Mouse (Mus musculus): ENCODE measurements around the gene Rpf1.

The Rpf1 gene

GRCm38 (mm10) chr3:146520798-146521651 lies at the start of gene Rpf1:
Rpf1 (minus strand) TSS chr3:146521429.
- DNase-seq, result peak; percentile 91

DNA sequence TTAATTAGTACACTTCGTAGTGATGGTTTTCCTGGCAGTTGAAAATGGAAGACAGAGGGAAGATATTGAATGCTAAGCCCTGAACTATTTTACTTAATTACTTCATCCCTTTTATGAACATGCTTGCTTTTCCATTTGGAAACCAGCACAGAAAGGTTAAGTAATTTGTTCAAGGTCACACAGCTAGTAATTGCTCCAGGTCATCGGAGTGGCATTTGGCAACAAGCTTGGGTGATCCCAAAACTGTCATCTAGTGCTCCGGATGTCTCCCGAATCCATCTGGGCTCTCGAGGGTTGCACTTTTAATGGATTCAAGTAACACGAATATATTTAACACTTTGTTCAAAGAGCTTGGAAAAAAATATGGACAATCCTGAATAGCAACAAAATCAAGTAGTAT lies 49.7 kb upstream of the Rpf1 start:
- DNase-seq, result no peak

DNA sequence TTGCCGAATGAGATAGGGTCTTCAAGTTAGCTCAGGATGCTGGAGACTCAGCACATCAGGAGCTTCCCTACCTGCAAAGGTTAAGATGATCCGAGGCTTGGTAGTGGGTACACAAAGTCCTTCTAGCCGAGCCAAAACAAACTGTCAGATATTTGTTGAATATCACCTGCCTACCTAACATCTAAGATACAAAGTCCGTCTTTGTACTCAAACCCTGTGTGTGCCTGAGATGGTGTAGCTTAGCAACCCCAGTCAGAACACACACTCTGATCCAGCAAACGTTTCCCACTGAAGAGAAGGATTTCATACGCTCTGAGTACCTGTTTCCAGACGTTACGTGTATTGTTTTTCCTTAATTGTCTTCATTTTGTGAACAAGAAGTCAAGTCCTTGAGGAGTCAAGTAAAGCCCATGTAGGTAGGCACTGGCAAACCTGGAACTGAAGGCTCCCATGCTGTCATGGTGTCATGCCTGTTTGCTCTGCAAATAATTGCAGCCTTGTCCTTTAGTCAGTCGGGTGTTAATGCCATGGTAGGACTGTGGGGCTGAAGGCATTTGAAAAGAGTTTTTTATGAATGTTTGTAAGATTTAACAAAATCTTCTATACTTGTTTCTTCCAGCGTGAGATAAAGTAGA lies 49.0 kb upstream of the Rpf1 start, which contains the start of gene Uox:
Uox (plus strand) TSS at position 279 of the 635 bp plus-strand sequence.
- no peak for DNase-seq

GRCm38 (mm10) chr3:146569594-146569993 lies 48.4 kb upstream of the Rpf1 start:
- DNase-seq, result no peak

DNA sequence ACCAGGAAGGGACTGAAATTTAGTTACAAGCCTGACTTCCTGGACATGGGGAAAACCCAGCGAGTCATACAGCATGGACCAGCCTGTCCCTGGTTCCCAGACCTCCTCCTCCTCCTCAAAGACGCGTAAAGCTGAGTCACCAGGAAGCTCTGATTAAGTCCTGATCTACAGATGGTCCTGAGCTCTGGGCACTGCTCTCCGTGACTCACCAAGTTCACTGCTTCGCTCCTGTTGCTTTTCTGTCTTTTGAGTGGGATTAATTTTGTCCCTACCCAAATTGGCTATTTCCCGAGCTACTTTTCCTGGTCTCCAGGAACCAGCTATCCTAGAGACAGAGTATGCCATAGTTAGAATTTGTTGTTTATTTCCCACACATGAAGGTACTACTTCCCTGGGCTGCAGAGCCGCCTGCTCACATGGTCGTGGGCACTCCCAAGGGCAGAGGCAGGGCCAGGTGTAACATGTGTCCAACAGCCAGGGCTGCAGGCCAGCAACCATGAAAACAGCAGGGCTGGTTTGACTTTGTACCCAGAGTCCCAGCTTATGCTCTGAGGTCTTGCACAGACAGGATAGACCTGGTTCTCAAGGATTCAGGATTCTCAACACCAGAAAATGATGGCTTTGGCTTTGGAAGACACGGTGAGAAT lies 46.8 kb upstream of the Rpf1 start:
- DNase-seq, result no peak

DNA sequence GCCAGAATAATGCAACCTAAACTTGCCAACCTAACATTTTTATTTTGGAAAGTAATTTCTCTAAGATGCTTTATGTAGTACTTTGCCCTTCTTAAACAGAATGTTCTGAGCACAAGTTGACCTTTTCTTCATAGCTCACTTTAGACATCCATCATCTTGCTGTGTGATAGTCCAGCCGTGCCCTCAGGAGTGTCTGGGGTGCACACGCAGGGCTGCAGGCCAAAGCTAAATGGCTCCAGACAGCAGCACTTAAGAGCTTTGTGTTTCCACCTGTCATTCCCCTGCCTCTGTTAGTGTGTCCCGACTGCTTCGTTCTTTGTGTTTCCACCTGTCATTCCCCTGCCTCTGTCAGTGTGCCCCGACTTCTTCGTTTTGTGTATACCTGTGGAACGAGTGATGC lies 46.1 kb upstream of the Rpf1 start:
- DNase-seq, result no peak

DNA sequence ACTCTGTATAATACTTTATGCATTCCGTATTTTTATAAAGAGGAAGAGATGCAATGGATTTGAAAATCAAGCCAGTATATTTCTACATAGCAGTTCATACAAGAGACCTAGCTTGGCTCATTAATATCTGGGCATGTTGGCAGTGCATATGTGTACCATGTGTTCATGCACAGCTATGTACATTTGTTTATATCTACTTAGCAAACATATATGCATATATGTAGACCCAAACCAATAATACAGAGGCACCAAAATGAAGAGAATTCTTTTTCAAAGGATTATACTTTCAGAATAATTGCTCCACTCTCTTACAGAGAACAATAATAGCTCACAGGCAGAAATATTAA lies 43.8 kb upstream of the Rpf1 start:
- DNase-seq, result no peak

DNA sequence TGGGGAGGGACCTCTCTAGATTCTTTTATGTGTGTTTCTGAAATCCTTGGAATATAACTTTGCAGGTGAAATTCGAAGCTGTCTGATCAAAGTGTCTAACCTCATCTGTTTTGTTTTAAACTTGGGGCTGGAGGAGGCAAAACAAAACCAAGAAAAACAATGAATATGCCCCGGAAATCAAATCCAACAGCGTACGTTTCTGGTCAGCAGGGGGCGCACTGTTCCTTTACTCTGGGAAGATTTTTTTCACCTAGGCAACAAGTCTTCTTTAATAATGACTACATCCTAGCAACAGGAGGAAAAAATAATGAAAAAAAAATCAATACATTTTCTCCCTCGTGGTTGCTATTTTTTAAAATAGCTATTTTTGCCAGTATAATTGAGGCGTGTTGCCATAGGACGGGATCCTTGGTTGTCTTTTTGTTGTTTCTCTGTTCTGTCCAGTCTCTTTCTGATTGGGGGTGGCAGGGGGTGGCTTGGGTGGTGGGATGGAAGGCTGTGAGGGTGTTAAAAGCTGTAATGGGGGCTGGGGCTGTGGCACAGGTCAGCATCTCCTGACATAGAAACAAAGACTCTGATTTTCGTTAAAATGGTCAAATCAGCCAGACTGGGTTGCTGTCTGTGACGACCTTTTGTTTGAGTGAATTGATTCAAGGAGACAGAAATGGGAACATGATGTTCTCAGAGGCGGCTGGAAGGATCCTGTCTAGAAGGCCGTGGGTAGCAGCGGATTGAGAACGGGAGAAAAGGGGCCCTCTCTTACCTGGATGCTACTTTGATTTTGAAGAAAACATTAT lies 43.2 kb upstream of the Rpf1 start:
- DNase-seq, result peak; percentile 75

GRCm38 (mm10) chr3:146562936-146563335 lies 41.7 kb upstream of the Rpf1 start:
- no peak for DNase-seq

DNA sequence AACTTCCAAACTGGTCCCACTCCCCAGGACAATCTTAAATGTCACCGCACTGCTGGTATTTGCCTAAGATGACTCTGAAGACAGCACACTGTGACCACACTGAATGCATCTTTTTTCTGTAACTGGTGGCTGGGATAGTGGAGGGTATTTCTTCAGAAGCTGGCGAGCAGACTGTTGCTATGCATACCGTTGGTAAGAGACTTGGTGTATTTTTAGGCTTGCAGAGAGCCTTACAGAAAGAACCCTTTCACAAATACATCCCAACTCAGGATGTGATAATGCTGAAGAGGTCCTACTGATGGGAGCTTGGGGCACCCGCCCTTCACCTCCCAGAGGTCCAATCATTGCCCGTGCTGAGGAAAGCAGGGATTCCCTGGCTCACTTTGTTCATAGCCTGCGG lies 36.3 kb upstream of the Rpf1 start:
- no peak for DNase-seq

GRCm38 (mm10) chr3:146556567-146556966 lies 35.3 kb upstream of the Rpf1 start:
- DNase-seq, result no peak

DNA sequence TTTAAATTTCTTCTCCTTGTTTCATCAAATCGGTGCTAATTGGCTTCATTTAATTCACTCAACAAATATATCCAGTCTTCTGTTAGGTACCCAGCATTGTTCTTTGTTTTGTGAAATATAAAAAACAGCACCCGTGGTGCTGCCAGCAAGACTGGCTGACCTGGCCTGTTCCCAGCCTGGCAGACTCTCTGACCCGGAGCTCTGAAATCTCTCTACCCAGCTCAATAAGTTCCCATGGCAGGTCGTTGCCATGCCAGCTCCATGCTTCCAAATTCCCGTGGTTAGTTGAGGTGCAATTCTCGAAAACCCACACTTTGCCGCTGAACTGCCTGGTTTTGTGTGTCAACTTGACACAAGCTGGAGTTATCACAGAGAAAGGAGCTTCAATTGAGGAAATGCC lies 33.6 kb upstream of the Rpf1 start:
- DNase-seq, result no peak

DNA sequence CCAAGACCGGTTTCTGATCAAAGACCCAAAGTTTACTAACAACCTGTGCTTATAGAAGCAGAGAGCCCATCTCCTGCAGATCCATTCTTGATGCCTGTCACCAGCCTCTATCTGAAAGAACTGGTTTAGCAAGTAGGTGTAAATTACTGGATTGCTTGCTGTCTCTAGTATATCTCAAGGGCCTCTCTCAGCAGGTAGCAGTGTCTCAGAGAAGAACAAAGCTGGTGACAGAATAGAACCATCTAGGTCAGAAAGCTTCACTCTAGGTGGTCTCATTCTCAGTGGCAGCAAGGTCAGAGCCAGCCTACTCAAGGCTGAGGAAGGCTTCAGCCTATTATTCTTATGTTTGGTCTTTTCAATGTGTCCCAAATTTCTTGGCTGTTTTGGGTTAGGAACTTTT lies 22.4 kb upstream of the Rpf1 start:
- no peak for DNase-seq

GRCm38 (mm10) chr3:146540521-146541273 lies 19.5 kb upstream of the Rpf1 start:
- DNase-seq, result no peak

GRCm38 (mm10) chr3:146534986-146535385 lies 13.8 kb upstream of the Rpf1 start:
- no peak for DNase-seq

GRCm38 (mm10) chr3:146528335-146528734 lies 7.1 kb upstream of the Rpf1 start:
- DNase-seq, result no peak

- peak; percentile 16 for DNase-seq
These were observed 407 bp upstream of the Rpf1 start for GRCm38 (mm10) chr3:146521652-146522020.

DNA sequence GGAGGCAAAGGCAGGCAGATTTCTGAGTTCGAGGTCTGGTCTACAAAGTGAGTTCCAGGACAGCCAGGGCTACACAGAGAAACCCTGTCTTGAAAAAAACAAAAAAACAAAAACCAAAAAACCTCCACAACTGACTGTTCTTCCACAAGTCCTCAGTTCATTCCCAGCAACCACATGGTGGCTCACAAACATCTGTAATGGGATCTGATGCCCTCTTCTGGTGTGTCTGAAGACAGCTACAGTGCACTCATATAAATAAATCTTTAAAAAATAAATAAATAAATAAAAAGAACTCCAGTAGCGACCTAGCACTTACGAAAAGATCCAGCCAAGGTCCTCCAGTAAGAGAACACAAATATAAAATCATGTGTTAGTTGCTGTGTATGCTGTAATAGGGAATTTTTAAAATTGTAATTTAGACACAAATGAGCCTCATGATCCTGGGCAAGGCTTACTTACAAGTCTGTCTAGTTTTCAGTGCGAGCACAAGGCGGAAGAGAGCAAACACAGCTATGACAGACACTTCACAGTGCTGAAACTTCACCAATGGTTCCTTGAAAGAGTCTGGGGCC lies 917 bp downstream of the Rpf1 start:
- no peak for DNase-seq

DNA sequence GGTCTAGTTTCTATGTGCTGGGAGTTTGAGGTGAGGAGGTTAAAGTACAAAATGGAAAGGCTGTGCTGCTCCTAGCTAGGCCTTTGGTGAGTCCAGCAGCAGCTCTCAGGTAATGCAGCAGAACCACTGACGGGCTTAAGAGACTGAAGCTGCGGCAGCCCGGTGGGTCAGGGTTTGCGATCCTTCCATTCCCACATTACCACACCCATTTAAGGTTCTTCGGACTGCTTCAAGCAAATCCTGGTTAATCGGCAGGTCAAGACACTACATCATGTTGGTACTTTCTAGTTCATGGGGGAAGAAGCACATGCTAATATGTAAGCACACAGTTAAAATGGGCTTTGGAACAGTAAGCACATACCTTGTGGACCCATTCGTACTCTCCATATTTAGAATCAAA lies 14.5 kb downstream of the Rpf1 start:
- DNase-seq, result no peak

GRCm38 (mm10) chr3:146501601-146502123 lies 19.6 kb downstream of the Rpf1 start:
- no peak for DNase-seq

GRCm38 (mm10) chr3:146500810-146501201 lies 20.4 kb downstream of the Rpf1 start:
- peak; percentile 20 for DNase-seq

Measured in thymus, postnatal 14 days (tissue).